Mouse (Mus musculus) adrenal gland, adult 2 months (tissue): ENCODE results near the gene Epha1. TPM values are rescaled to one million over a fixed set of nuclear protein-coding genes. Genes with fewer than 3 reads are reported as not detected.

Experiments
- DNase-seq: peaks from one replicate; pipeline ENCODE4 v3.0.0; 2021
- polyA plus RNA-seq: library from polyadenylated mRNA; depleted of rRNA; stranded (reverse); fragments of >200 nt; gene quantifications from 2 replicates; pipeline ENCODE4 v1.2.3, GENCODE M21; 2012
- total RNA-seq, 2 experiments: library from RNA; stranded (reverse); gene quantifications; 2 replicates each; pipeline ENCODE4 v1.2.3; 2021

Gene Epha1
- total and polyA plus RNA-seq, 3 experiments: 0.18 to 0.86 (median 0.23) TPM

- DNase-seq: peak; percentile 40
Observed at GRCm38 (mm10) chr6:42354076-42355019, 18.7 kb downstream of the Epha1 start.

- no peak for DNase-seq
Observed at GRCm38 (mm10) chr6:42353180-42353579, 19.9 kb downstream of the Epha1 start.

DNA sequence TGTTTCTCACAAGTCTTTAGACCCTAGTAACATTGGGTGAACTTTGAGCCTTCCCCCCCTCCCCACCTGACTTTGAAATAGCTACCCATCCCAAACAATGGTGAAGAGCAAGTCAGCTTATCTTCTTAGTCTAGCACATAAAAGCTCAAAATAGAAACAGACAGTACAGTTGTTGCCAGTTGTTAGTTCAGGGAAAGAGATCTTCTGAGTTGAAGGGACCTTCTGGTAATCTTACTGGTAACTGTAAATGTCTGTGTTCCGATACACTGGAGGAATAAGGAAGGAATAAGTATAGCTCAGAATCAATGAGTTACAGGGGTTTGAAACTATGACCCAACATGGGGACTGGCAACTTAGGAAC, 20.6 kb downstream of the Epha1 start:
- DNase-seq: no peak

- DNase-seq: no peak
Observed at GRCm38 (mm10) chr6:42351776-42352485, 21.1 kb downstream of the Epha1 start.

DNA sequence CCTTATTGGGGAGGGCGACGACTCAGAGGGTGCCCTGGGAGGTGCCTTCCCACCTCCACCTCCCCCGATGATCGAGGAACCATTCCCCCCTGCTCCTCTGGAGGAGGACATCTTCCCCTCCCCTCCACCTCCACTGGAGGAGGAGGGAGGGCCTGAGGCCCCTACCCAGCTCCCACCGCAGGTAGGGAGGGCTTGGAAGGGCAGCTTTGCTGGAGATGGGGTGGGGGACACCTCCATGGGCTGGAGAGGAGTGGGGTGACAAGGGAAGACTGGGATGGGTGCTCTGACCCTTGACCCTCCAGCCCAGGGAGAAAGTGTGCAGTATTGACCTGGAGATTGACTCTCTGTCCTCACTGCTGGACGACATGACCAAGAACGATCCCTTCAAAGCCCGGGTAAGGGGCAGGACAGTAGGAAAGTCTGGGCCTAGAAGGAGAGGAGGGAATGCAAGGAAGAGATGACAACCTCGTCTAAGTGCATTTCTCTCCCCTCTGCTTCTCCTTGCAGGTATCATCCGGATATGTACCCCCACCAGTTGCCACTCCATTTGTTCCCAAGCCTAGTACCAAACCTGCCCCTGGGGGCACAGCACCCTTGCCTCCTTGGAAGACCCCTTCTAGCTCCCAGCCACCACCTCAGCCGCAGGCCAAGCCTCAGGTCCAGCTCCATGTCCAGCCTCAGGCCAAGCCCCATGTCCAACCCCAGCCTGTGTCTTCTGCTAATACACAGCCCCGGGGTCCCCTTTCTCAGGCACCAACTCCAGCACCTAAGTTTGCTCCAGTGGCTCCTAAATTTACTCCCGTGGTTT, 21.9 kb downstream of the Epha1 start:
- no peak for DNase-seq

GRCm38 (mm10) chr6:42350021-42350967, 22.8 kb downstream of the Epha1 start:
- peak; percentile 87 for DNase-seq

GRCm38 (mm10) chr6:42349426-42350020, 23.5 kb downstream of the Epha1 start, which contains the start of gene Zyx:
Gene Zyx, plus strand, starts transcription at chr6:42349630.
- peak; percentile 97 for DNase-seq

DNA sequence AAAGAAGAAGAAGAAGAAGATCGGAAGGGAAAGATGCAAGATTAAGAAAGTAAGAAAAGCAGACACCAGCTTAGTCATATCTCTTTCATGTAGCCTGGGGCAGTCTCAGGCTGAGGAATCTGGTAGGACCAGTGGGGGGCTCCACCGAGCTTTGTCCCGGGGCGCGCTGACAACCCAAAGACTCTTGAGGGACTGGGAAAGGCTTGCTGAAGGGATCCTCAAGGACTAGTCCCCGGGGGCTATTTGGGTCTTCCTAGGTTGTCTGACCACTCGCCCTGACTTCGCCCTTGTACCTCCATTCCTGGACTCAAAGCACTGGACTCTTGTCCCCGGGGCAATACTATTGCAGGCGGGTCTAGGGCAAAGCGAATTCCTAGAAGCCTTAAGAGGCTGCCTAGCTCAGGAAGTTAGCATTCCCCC, 24.1 kb downstream of the Epha1 start:
- peak; percentile 90 for DNase-seq

GRCm38 (mm10) chr6:42348281-42349005, 24.6 kb downstream of the Epha1 start:
- no peak for DNase-seq

DNA sequence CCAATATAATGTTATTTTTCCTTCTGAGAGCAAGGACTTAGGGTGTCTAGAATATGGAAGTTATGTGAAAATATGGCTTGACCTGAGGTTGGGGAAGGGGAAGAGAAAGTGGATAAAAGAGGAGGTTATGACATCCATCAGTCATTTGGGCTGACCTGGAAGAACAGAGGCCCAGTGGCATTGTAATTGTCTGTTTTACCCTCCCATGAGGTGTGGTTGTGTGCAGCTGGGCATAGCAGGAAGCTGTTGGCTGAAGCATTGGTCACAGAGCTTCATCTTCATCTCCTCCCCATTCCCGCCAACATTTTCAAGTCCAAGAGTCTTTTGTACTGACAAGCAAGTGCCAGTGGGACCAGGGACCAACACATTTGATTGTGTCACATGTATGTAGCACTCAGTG, 28.8 kb downstream of the Epha1 start:
- no peak for DNase-seq

- DNase-seq: no peak
Observed at GRCm38 (mm10) chr6:42343361-42344120, 29.5 kb downstream of the Epha1 start.

DNA sequence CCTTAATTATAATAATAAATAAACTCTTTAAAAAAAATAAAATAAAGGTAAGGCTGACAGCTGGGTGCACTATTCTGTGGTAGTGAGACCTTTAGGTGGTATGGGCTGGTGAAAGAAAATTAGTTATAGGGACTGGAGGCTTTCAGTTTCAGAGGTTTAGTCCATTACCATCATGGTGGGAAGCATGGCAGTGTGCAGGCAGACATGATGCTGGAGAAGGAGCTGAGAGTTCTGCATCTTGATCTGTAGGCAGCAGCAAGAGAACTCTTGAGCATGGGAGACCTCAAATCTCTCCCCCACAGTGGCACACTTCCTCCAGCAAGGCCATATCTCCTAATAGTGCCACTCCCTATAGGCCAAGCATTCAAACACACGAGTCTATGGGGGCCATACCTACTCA, 30.9 kb downstream of the Epha1 start:
- DNase-seq: no peak

DNA sequence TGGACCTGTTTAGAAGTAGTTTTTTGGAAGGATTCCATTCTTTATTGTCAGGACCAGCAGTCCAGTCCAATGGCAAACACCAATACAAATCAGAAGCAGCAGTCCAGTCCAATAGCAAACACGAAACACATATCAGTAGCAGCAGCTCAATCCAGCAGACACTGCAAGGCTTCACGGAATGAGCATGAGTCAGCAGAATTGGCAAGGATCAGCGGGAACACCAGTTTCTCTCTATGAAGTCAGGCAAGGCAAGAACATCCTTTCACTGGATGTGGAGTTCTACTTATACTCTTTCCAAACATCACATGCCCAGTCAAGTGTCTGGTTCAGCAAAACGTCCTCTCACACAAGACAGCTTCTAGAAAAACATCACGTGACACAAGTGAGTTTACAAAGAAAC, 33.1 kb downstream of the Epha1 start:
- peak; percentile 54 for DNase-seq

DNA sequence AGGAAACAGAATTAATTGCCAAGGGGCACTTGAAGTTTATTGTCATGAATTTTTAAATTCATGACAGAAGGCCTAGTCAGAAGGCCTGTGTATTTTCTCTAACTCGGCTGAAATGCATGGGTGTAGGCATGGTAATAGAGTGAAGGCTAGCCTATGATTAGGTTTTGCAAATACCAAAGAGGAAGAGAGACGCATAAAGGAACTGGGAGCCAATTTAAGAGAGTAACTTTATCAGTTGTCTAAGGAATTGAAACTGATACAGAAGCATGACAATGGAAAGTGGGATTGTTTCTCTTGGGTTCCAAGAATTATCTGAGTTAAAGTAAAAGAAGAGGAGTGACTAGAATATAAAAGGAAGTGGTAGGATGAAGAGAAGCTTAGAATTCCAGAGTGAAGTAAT, 33.9 kb downstream of the Epha1 start:
- no peak for DNase-seq

- DNase-seq: no peak
Observed at GRCm38 (mm10) chr6:42330946-42331345, 42.1 kb downstream of the Epha1 start.

- no peak for DNase-seq
Observed at GRCm38 (mm10) chr6:42330216-42330615, 42.9 kb downstream of the Epha1 start.

DNA sequence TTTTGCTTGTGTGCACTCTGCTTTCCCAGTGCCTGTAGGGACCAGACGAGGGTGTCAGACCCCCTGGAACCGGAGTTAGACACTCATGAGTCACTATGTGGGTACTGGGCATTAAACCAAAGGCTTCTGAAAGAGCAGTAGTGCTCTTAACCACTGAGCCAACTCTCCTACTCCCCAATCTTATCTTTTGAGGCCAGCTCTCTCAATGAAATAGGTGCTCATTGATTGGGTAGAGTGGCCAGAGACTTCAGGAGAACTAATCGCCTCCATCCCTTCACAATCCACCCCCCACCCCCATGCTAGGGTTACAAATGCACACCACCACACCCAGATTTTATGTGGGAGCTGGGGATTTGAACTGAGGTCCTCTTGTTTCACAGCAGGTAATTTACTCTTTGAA, 44.3 kb downstream of the Epha1 start:
- no peak for DNase-seq

GRCm38 (mm10) chr6:42326509-42326908, 46.6 kb downstream of the Epha1 start:
- DNase-seq: no peak

- peak; percentile 71 for DNase-seq
Observed at GRCm38 (mm10) chr6:42325268-42325609, 47.8 kb downstream of the Epha1 start.
